Mouse (Mus musculus): ENCODE results near the gene Olfr429. TPM values are rescaled to one million over a fixed set of nuclear protein-coding genes. Genes with fewer than 3 reads are reported as not detected.
"Not testable (repeated sequence)": the region's sequence is repeated elsewhere in the genome, so short reads cannot be mapped to it uniquely, and the experiment has no call there.

Olfr429 gene
- polyA plus RNA-seq (2015; fragmentation: Nextera tagmentation; extraction: Ambion mirVana), result not detected in 2 replicates

GRCm38 (mm10) chr1:174084031-174084430 lies at the start of gene Olfr429:
TSS of gene Olfr429 (plus strand) at chr1:174084331.
- H3K4me2 ChIP-seq, result no peak within 1 kb of the TSS
- ATAC-seq (replicated peaks; ENCODE audit: low FRiP score), result no peak
- H3K27me3 ChIP-seq, result no peaks in the 10 kb centered on the region
- no peaks in the 10 kb centered on the region for H3K9me3 ChIP-seq (replicated peaks)
- WGBS, result 84% methylated on average over 2 of the region's 2 CpGs
- H3K36me3 ChIP-seq, result no peaks in the 10 kb centered on the region
- H3K4me3 ChIP-seq (replicated peaks), result no peak within 1 kb of the TSS
- H3K27ac ChIP-seq, result no peak within 1 kb of the TSS
- H3K9ac ChIP-seq, result no peak within 1 kb of the TSS
- no peaks in the 10 kb centered on the region for H3K4me1 ChIP-seq

DNA sequence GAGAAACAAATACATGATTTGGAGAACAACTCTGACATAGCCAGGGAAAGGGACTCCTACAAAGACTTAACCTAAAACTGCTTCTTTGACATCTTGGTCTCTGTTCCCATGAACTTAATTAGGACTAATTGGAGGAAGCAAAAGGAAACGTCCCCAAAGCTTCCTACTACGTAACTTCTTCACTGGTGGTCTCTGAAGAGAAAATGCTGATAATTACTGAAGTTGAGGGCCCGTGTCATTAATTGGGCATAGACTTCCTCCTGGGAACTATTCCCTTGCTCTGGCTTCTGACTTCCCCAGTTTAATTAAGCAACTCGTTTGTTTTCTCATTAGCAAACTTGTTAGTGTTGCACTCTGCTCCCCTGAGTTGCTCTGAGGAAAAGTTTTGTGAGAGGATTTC lies 48.3 kb upstream of the Olfr429 start:
- Histone ChIP-seq H3K4me1 (no peaks in the 10 kb centered on the region), H3K27ac (no peak overlapping the region), H3K36me3 (no peaks in the 10 kb centered on the region), H3K27me3 (no peaks in the 10 kb centered on the region), H3K4me2 (no peak overlapping the region), H3K9ac (no peak overlapping the region), H3K4me3 (replicated peaks) (no peak overlapping the region), H3K9me3 (replicated peaks) (no peaks in the 10 kb centered on the region)
- ATAC-seq (replicated peaks; ENCODE audit: low FRiP score), result no peak
- 60% methylated on average over 4 of the region's 4 CpGs for WGBS

- Histone ChIP-seq H3K4me2 (no peak overlapping the region), H3K4me1 (no peaks in the 10 kb centered on the region), H3K36me3 (no peaks in the 10 kb centered on the region), H3K27me3 (no peaks in the 10 kb centered on the region), H3K9ac (no peak overlapping the region), H3K9me3 (replicated peaks) (no peaks in the 10 kb centered on the region), H3K27ac (no peak overlapping the region), H3K4me3 (replicated peaks) (no peak overlapping the region)
- 82% methylated on average over 3 of the region's 3 CpGs for WGBS
- ATAC-seq (replicated peaks; ENCODE audit: low FRiP score), result no peak
Measured at GRCm38 (mm10) chr1:174038480-174038879, 45.7 kb upstream of the Olfr429 start.

DNA sequence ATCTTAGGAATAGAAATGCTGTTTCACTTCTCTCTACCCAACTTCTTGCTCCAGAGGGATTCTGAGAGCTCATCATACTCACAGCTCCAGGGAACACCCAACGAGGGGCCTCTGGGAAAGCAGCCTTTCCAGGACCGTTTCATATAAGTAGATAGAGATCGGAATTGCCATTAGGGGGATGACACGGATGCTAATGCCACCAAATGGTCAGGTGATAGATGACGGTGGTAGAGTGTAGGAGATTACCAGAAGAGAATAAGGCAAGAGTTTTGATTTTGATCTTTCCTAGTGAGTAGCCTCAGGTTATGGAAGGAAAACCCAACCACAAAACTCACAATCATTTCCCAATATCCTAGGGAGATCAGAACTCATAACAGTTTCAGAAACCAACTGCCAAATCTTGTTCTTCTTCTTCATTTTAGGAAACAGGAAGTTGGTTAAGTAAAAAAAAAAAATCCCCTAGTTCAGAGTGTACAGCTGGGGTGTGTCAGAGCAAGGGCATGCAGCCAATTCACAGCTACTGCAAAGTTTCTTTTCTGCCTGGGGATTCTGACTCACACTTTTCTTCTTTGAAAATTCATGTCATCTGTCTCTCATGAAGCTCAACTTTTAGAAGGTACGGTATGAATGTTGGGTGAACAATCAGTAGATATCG lies 43.5 kb upstream of the Olfr429 start, which contains the start of gene Olfr433:
Olfr433 (plus strand) TSS at position 183 of the 655 bp plus-strand sequence.
- no peak within 1 kb of the TSS for H3K27ac ChIP-seq
- H3K27me3 ChIP-seq, result no peaks in the 10 kb centered on the region
- H3K4me3 ChIP-seq (replicated peaks), result no peak within 1 kb of the TSS
- ATAC-seq (replicated peaks; ENCODE audit: low FRiP score), result peak; percentile 54; the same call in 1 of the 2 replicates
- H3K4me1 ChIP-seq, result no peaks in the 10 kb centered on the region
- H3K36me3 ChIP-seq, result no peaks in the 10 kb centered on the region
- 73% methylated on average over 7 of the region's 7 CpGs for WGBS
- H3K9me3 ChIP-seq (replicated peaks), result no peaks in the 10 kb centered on the region
- H3K4me2 ChIP-seq, result no peak within 1 kb of the TSS
- no peak within 1 kb of the TSS for H3K9ac ChIP-seq

DNA sequence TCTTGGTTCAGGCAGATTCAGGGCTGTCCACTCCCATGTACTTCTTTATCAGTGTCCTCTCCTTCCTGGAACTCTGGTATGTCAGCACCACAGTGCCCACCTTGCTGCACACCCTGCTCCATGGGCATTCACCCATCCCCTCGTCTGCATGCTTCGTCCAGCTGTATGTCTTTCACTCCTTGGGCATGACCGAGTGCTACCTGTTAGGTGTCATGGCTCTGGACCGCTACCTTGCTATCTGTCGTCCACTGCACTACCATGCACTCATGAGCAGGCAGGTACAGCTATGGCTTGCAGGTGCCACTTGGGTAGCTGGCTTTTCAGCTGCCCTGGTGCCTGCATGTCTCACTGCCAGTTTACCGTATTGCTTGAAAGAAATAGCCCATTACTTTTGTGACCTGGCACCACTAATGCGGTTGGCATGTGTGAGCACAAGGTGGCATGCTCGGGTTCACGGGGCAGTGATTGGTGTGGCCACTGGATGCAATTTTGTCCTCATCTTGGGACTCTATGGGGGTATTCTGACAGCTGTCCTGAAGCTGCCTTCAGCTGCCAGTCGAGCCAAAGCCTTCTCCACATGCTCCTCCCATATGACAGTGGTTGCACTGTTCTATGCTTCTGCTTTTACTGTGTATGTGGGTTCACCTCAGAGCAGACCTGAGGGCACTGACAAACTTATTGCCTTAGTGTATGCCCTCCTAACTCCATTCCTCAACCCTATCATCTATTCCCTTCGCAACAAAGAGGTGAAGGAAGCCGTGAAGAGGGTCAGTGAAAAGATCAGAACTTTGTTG lies 41.8 kb upstream of the Olfr429 start:
- H3K4me3 ChIP-seq (replicated peaks); H3K4me2 ChIP-seq; H3K27ac ChIP-seq; H3K9me3 ChIP-seq (replicated peaks); H3K27me3 ChIP-seq; H3K4me1 ChIP-seq; H3K9ac ChIP-seq; ATAC-seq (replicated peaks; ENCODE audit: low FRiP score); H3K36me3 ChIP-seq: not testable (repeated sequence)
- WGBS, result 90% methylated on average over 12 of the region's 12 CpGs

- H3K4me3 ChIP-seq (replicated peaks), result no peak overlapping the region
Measured at GRCm38 (mm10) chr1:174044431-174044830, 39.7 kb upstream of the Olfr429 start.

GRCm38 (mm10) chr1:174048227-174048626 lies 35.9 kb upstream of the Olfr429 start:
- H3K9me3 ChIP-seq (replicated peaks); H3K4me1 ChIP-seq; H3K9ac ChIP-seq; H3K27ac ChIP-seq; ATAC-seq (replicated peaks; ENCODE audit: low FRiP score); H3K4me3 ChIP-seq (replicated peaks); H3K36me3 ChIP-seq; H3K4me2 ChIP-seq; H3K27me3 ChIP-seq: not testable (repeated sequence)
- WGBS, result 79% methylated on average over 6 of the region's 6 CpGs

More at GRCm38 (mm10) chr1:174044431-174044830, 39.7 kb upstream of the Olfr429 start:
- no peak for ATAC-seq (replicated peaks; ENCODE audit: low FRiP score)
- H3K27me3 ChIP-seq, result no peaks in the 10 kb centered on the region
- WGBS, result 69% methylated on average over 2 of the region's 2 CpGs
- H3K36me3 ChIP-seq, result no peaks in the 10 kb centered on the region
- no peak overlapping the region for H3K4me2 ChIP-seq
- no peak overlapping the region for H3K9ac ChIP-seq
- no peaks in the 10 kb centered on the region for H3K4me1 ChIP-seq
- H3K27ac ChIP-seq, result no peak overlapping the region
- H3K9me3 ChIP-seq (replicated peaks), result no peaks in the 10 kb centered on the region

GRCm38 (mm10) chr1:174048893-174049292 lies 35.2 kb upstream of the Olfr429 start, which contains the start of gene Olfr432:
TSS of gene Olfr432 (plus strand) at chr1:174049205.
- 67% methylated on average over 2 of the region's 2 CpGs for WGBS

GRCm38 (mm10) chr1:174049357-174049756 lies 34.8 kb upstream of the Olfr429 start:
- not testable (repeated sequence) for ATAC-seq (replicated peaks; ENCODE audit: low FRiP score); H3K4me3 ChIP-seq (replicated peaks); H3K36me3 ChIP-seq; H3K9me3 ChIP-seq (replicated peaks); H3K27me3 ChIP-seq; H3K27ac ChIP-seq; H3K4me2 ChIP-seq; H3K9ac ChIP-seq; H3K4me1 ChIP-seq
- WGBS, result 52% methylated on average over 4 of the region's 4 CpGs

More at GRCm38 (mm10) chr1:174048893-174049292, 35.2 kb upstream of the Olfr429 start, which contains the start of gene Olfr432:
- Histone ChIP-seq H3K4me3 (replicated peaks) (no peak within 1 kb of the TSS), H3K9me3 (replicated peaks) (no peaks in the 10 kb centered on the region), H3K36me3 (no peaks in the 10 kb centered on the region), H3K4me2 (no peak within 1 kb of the TSS), H3K9ac (no peak within 1 kb of the TSS), H3K4me1 (no peaks in the 10 kb centered on the region), H3K27ac (no peak within 1 kb of the TSS), H3K27me3 (no peaks in the 10 kb centered on the region)
- no peak for ATAC-seq (replicated peaks; ENCODE audit: low FRiP score)

DNA sequence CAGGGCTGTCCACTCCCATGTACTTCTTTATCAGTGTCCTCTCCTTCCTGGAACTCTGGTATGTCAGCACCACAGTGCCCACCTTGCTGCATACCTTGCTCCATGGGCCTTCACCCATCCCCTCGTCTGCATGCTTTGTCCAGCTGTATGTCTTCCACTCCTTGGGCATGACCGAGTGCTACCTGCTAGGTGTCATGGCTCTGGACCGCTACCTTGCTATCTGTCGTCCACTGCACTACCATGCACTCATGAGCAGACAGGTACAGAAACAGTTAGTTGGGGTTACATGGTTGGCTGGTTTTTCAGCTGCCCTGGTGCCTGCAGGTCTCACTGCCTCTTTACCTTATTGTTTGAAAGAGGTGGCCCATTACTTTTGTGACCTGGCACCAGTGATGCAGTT lies 33.6 kb upstream of the Olfr429 start:
- no peaks in the 10 kb centered on the region for H3K9me3 ChIP-seq (replicated peaks)
- H3K27me3 ChIP-seq, result no peaks in the 10 kb centered on the region
- no peaks in the 10 kb centered on the region for H3K36me3 ChIP-seq
- H3K9ac ChIP-seq, result no peak overlapping the region
- WGBS, result 83% methylated on average over 4 of the region's 4 CpGs
- ATAC-seq (replicated peaks; ENCODE audit: low FRiP score), result no peak
- H3K4me2 ChIP-seq, result no peak overlapping the region
- H3K27ac ChIP-seq, result no peak overlapping the region
- no peaks in the 10 kb centered on the region for H3K4me1 ChIP-seq
- no peak overlapping the region for H3K4me3 ChIP-seq (replicated peaks)

DNA sequence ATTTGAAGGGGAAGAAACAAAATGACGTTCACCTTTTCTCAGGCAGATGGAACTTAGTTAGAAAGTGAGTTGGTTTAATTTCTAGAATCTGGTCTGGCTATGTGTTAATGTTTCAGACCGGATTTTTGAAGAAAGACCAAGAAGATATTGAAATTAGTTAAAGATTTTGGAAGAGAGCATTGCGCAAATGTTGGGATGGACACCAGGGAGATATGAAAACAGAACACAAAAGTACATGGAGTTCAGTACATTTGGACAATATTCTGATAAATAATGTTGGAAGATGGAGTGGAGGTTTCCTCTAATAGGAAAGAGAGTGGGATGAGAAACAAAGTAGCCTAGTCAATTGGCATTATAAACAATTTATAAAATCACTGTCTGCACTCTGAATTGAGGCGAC lies 32.6 kb upstream of the Olfr429 start:
- 88% methylated on average over 4 of the region's 4 CpGs for WGBS

GRCm38 (mm10) chr1:174051931-174052536 lies 32.1 kb upstream of the Olfr429 start:
- no peaks in the 10 kb centered on the region for H3K9me3 ChIP-seq (replicated peaks)
- no peaks in the 10 kb centered on the region for H3K27me3 ChIP-seq
- H3K4me1 ChIP-seq, result no peaks in the 10 kb centered on the region
- no peak for ATAC-seq (replicated peaks; ENCODE audit: low FRiP score)
- H3K27ac ChIP-seq, result no peak overlapping the region
- no peaks in the 10 kb centered on the region for H3K36me3 ChIP-seq
- WGBS, result 82% methylated on average over 5 of the region's 5 CpGs
- H3K4me2 ChIP-seq, result no peak overlapping the region
- H3K4me3 ChIP-seq (replicated peaks), result no peak overlapping the region
- H3K9ac ChIP-seq, result no peak overlapping the region

More for the DNA sequence above, 32.6 kb upstream of the Olfr429 start:
- H3K27me3 ChIP-seq, result no peaks in the 10 kb centered on the region
- H3K4me3 ChIP-seq (replicated peaks), result no peak overlapping the region
- H3K4me1 ChIP-seq, result no peaks in the 10 kb centered on the region
- ATAC-seq (replicated peaks; ENCODE audit: low FRiP score), result no peak
- no peak overlapping the region for H3K4me2 ChIP-seq
- no peak overlapping the region for H3K9ac ChIP-seq
- no peak overlapping the region for H3K27ac ChIP-seq
- no peaks in the 10 kb centered on the region for H3K36me3 ChIP-seq
- no peaks in the 10 kb centered on the region for H3K9me3 ChIP-seq (replicated peaks)
